Mouse (Mus musculus) midbrain, embryonic 16.5 days (tissue): ENCODE results near the gene Mtmr3. TPM values are rescaled to one million over a fixed set of nuclear protein-coding genes. Genes with fewer than 3 reads are reported as not detected.

Experiments used
- ATAC-seq: fragments of 200-750 bp; cut with Nextera tagmentation; 2 replicates; pipeline ENCODE4 v1.8.0; 2017; ENCODE audit warnings: moderate TSS enrichment
- H3K27ac ChIP-seq: fragments of 300-500 bp; sonication (generic); 2 replicates; pipeline ENCODE4 v1.5.1; 2014; ENCODE audit warnings: mild to moderate bottlenecking, low read length, mixed read lengths
- H3K27me3 ChIP-seq: fragments of 300-500 bp; sonication (generic); 2 replicates; pipeline ENCODE4 v1.6.1; 2014; ENCODE audit warnings: low read depth, low read length, mixed read lengths; ENCODE audit not compliant: control insufficient read depth, insufficient read depth
- H3K36me3 ChIP-seq: fragments of 300-500 bp; sonication (generic); 2 replicates; pipeline ENCODE4 v1.6.1; 2014; ENCODE audit warnings: mild to moderate bottlenecking, low read length, moderate library complexity, mixed read lengths; ENCODE audit not compliant: control insufficient read depth, insufficient read depth
- H3K4me1 ChIP-seq: fragments of 300-500 bp; sonication (generic); 2 replicates; pipeline ENCODE4 v1.6.1; 2014; ENCODE audit warnings: mild to moderate bottlenecking, low read length, mixed read lengths; ENCODE audit not compliant: control insufficient read depth, insufficient read depth
- H3K4me2 ChIP-seq: fragments of 300-500 bp; sonication (generic); 2 replicates; pipeline ENCODE4 v1.6.1; 2014; ENCODE audit warnings: mild to moderate bottlenecking, low read length, mixed read lengths
- H3K4me3 ChIP-seq: fragments of 300-500 bp; sonication (generic); 2 replicates; pipeline ENCODE4 v1.5.1; 2014; ENCODE audit warnings: low read depth, mild to moderate bottlenecking, low read length, moderate library complexity, mixed read lengths
- H3K9ac ChIP-seq: fragments of 300-500 bp; sonication (generic); 2 replicates; pipeline ENCODE4 v1.6.1; 2014; ENCODE audit warnings: low read depth, low read length, mixed read lengths
- H3K9me3 ChIP-seq: fragments of 300-500 bp; sonication (generic); replicated peaks from 2 replicates; pipeline ENCODE4 v1.6.1; 2014; ENCODE audit warnings: mild to moderate bottlenecking, low read length, mixed read lengths; ENCODE audit not compliant: control insufficient read depth, poor library complexity, severe bottlenecking
- WGBS: fragments of 180-500 bp; shearing (Covaris S2); extraction: QIAGEN DNeasy Blood & Tissue Kit; methylation state at CpG from one replicate; pipeline ENCODE4 v1.1.7; 2014; 5-methylcytosine and 5-hydroxymethylcytosine counted together
- polyA plus RNA-seq: library from polyadenylated mRNA; unstranded; fragments of >200 nt; fragmentation: Nextera tagmentation; extraction: Ambion mirVana; gene quantifications from 2 replicates; pipeline ENCODE4 v1.2.1, GENCODE M21; 2015

Gene Mtmr3
- 34.7 and 36.2 TPM in 2 replicates for polyA plus RNA-seq

DNA sequence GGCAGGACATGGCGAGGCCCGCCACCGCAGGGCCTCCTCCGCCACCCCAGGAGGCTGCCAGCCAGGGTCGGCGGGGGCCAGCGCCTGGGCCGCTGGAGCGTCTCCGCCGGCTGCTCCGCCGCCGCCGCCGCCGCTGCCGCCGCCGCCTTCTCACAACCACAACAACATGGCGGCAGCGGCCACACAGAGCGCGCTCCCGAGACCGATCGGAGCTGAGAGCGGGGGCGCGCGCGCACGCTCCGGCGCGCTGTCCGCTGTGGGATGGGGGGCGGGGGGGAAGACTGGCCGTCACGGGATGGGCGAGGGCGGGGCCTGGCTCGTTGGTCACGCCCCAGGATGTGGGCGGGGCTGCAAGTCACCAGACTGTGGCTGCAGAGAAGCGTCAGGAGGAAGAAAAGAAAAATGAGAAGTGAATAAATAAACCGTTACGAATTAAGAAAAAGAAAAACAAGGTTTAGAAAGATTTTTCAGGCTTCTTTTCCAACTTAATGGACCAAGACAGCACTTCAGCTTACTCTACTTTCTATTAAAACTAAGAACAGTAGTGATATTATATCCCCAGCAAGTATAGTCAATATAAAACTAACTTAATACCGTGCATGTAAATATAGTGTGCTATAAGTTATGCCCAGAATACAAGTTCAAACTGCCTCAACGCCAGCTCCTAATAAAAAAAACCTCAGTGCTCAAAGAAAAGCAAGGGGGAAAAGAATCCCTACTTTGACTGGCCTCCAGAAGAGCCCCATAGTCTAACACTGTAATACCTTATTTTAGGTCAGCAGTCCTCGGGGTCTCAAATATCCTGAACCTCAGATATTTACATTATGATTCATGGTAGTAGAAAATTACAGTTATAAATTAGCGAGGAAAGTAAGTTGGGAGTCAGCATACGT is at the start of gene Mtmr3:
TSS of gene Mtmr3 (minus strand) at position 256 of the 893 bp plus-strand sequence.
- ATAC-seq, result peak; percentile 93
- WGBS, result 12% methylated on average over 21 of the region's 53 CpGs

DNA sequence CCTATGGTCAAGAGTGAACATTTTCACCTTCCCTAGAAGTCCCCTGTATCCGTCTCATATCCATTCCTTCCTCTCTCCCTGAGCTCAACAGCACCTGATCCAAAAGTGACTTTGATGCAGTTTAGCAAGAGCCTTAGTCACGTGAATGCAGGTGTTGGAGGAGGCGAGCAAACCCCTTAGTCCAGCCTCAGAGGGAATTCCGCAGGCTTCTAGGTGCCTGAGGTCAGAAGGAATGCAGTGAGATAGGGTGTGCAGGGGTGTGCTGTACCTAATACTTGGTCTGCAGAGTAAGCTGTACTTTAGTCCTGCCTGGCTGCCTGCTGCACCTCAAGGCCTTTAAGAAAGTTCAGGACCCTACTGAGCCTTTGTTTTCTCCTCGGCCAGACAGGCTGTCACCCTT is 49.1 kb upstream of the Mtmr3 start:
- WGBS, result 52% methylated on average over 5 of the region's 5 CpGs
- no peak for ATAC-seq
- H3K27ac ChIP-seq, result no peak overlapping the region
- H3K4me2 ChIP-seq, result no peak overlapping the region
- no peak overlapping the region for H3K4me3 ChIP-seq
- H3K4me1 ChIP-seq, result peaks cover 3% of the 10 kb centered on the region
- H3K36me3 ChIP-seq, result peaks cover 13% of the 10 kb centered on the region
- H3K9me3 ChIP-seq, result no peaks in the 10 kb centered on the region
- H3K27me3 ChIP-seq, result no peaks in the 10 kb centered on the region
- H3K9ac ChIP-seq, result no peak overlapping the region

More for the DNA sequence above, at the start of gene Mtmr3:
- Histone ChIP-seq H3K4me3 (peak within 1 kb of the TSS; percentile 98), H3K9me3 (no peaks in the 10 kb centered on the region), H3K36me3 (no peaks in the 10 kb centered on the region), H3K27ac (peak within 1 kb of the TSS; percentile 98), H3K27me3 (no peaks in the 10 kb centered on the region), H3K4me1 (peaks cover 24% of the 10 kb centered on the region), H3K9ac (peak within 1 kb of the TSS; percentile 95), H3K4me2 (peak within 1 kb of the TSS; percentile 81)

DNA sequence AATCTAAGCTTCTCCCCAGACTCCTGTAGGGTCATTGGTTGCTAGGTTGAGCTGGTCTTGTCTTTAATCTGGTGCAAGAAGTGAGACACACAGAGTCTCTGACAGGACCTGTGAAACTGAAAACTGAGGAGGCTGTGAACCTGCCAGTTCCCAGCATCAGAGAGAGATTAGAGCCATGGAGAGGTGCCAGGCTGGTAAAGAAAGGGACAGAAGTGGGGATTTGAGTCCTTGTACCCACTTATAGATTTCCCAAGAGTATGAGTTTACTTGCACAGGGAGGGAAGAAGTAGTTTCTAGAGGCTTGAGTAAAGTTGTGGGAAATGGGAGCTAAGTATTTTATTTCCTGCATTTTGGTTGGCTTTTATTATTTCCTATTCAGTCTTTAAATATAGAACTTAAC is 46.5 kb upstream of the Mtmr3 start:
- Histone ChIP-seq H3K4me2 (no peak overlapping the region), H3K36me3 (no peaks in the 10 kb centered on the region), H3K27ac (no peak overlapping the region), H3K4me1 (peaks cover 10% of the 10 kb centered on the region), H3K4me3 (no peak overlapping the region), H3K9me3 (no peaks in the 10 kb centered on the region), H3K9ac (no peak overlapping the region), H3K27me3 (no peaks in the 10 kb centered on the region)
- ATAC-seq, result no peak

DNA sequence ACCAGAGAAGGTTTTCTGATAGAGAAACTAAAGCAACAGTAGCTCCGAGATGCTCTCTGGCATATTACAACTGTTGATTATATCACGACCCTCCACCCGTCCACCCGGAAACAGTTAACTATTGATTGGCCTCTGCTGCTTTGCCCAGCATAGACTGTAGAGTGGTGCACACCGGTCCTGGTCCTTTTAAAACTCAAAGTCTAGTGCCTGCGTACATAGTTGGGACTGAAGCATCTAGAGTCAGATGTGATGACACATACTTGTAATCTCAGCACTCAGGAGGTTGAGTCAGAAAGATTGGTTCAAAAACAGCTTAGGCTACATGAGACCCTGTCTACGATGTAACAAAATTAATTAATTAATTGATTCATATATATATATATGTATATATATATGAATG is 43.6 kb upstream of the Mtmr3 start:
- Histone ChIP-seq H3K4me2 (peak overlapping the region; percentile 86), H3K4me3 (peak overlapping the region; percentile 74), H3K36me3 (no peaks in the 10 kb centered on the region), H3K27ac (no peak overlapping the region), H3K4me1 (peaks cover 10% of the 10 kb centered on the region), H3K9me3 (no peaks in the 10 kb centered on the region), H3K27me3 (no peaks in the 10 kb centered on the region), H3K9ac (peak overlapping the region; percentile 77)
- peak; percentile 48 for ATAC-seq
- WGBS, result 28% methylated on average over 7 of the region's 7 CpGs

DNA sequence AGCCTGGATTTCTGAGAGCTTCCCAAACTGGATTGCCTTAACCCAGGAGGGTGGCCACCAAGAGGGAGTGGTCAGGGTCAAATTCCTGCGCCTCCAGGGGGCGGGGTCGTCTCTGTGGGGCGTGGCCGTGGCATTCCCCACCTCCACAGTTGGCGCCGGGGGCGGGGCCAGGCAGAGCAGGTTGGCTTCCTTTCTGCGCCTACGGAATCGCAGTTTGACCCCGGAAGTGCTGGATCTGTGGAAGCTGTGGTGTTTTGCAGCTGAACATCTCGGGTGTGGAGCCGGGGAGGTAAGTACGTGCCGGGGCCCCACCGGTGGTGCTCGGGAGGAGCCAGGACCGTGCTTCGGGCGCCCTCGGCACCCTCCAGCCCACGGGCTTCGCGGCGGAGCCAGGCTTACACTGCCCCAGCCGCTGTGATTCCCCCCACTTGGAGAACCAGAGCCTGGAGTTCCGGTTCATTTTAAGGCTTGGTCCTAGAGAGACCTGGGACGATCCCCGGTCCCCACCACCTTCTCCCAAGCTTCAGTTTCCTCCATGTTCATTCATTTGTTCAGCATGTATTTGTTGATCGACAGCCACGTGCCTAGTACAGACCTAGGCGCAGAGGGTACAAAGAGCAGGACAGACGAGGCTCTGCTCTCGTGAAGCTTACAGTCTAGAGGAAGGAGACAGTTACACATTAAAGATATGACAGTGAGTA is 43.0 kb upstream of the Mtmr3 start, which contains the start of gene Ascc2:
TSS of gene Ascc2 (plus strand) at position 214 of the 701 bp plus-strand sequence.
- no peaks in the 10 kb centered on the region for H3K36me3 ChIP-seq
- WGBS, result 0% methylated on average over 35 of the region's 35 CpGs
- H3K9ac ChIP-seq, result peak within 1 kb of the TSS; percentile 77
- ATAC-seq, result peak; percentile 93
- H3K4me2 ChIP-seq, result peak within 1 kb of the TSS; percentile 86
- H3K9me3 ChIP-seq, result no peaks in the 10 kb centered on the region
- H3K27ac ChIP-seq, result peak within 1 kb of the TSS; percentile 56
- H3K27me3 ChIP-seq, result no peaks in the 10 kb centered on the region
- peak within 1 kb of the TSS; percentile 74 for H3K4me3 ChIP-seq
- peaks cover 10% of the 10 kb centered on the region for H3K4me1 ChIP-seq

DNA sequence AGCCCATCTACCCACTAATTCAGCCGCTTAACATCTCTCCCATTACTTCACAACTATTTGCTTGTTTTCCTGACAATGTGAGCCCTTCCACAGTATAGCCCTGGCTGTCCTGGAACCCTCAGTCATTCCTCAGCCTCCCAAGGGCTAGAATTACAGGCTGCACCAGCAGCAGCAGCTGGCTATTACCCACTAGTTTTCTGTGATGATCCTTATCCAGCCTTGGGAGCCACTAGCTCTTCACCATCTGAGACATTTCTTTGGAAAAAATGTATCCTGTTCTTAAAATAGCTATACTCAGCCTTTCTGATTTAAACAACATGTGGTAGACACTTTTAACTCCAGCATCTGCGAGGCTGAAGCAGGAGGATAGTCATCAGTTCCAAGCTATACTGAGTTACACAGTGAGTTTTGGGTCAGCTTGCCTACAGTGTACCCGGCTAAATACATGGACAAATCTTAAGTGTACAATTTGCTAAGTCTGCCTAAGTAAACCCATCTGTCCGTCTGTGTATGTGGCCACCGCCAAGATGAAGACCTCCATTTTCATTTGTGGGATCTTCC is 42.2 kb upstream of the Mtmr3 start:
- no peak for ATAC-seq
- Histone ChIP-seq H3K4me1 (peaks cover 10% of the 10 kb centered on the region), H3K36me3 (no peaks in the 10 kb centered on the region), H3K27me3 (no peaks in the 10 kb centered on the region), H3K4me3 (peak overlapping the region; percentile 74; the same call in 1 of the 2 replicates), H3K9me3 (no peaks in the 10 kb centered on the region), H3K27ac (no peak overlapping the region), H3K9ac (no peak overlapping the region), H3K4me2 (peak overlapping the region; percentile 86)
- 62% methylated on average over 5 of the region's 5 CpGs for WGBS

DNA sequence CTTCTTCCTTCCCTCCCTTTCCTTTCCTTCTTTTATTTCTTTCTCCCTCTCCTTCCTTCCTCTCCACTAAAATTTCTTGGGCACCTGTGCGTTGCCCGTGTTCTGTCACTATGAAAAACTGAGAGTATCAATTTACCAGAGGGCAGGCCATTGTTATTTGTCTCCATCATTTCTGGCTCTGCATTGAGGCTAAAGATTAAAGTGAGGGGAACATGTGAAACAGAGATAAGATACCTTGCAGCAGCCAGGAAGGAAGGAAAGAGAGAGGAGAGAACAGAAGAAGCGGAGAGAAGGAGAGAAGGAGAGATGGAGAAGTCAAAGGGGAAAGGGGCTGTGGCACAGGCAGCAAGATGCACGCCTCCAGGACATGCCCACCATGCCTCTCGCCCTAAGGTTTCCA is 39.7 kb upstream of the Mtmr3 start:
- no peak overlapping the region for H3K27ac ChIP-seq
- H3K4me1 ChIP-seq, result peaks cover 10% of the 10 kb centered on the region
- no peak for ATAC-seq
- no peak overlapping the region for H3K4me3 ChIP-seq
- H3K27me3 ChIP-seq, result no peaks in the 10 kb centered on the region
- H3K9me3 ChIP-seq, result no peaks in the 10 kb centered on the region
- WGBS, result 82% methylated on average over 5 of the region's 5 CpGs
- H3K9ac ChIP-seq, result no peak overlapping the region
- H3K36me3 ChIP-seq, result no peaks in the 10 kb centered on the region
- H3K4me2 ChIP-seq, result no peak overlapping the region

DNA sequence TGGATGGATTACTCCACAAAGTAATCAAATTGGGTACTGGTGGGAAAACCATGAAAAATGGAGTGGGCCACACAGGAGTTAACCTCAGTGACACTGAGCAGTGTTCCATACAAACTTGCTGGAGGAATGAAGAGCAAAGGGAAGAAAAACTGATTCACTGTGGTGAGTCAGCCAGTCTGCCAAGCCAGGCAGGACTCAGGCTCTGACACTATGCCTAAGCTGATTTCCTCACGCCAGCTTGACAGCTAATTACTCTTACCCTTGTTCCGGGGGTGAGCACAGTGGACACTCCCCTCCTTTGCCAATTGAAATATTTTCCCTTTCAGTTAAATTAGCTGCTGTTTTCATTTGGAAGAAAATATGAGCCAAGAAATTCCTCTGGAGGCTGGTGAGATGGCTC is 38.8 kb upstream of the Mtmr3 start:
- Histone ChIP-seq H3K36me3 (no peaks in the 10 kb centered on the region), H3K27me3 (no peaks in the 10 kb centered on the region), H3K4me2 (no peak overlapping the region), H3K4me1 (peaks cover 3% of the 10 kb centered on the region), H3K4me3 (no peak overlapping the region), H3K9ac (no peak overlapping the region), H3K9me3 (no peaks in the 10 kb centered on the region), H3K27ac (no peak overlapping the region)
- 55% methylated on average over 2 of the region's 2 CpGs for WGBS
- no peak for ATAC-seq
